Mouse (Mus musculus): ENCODE data around the gene Slc16a12.

DNA sequence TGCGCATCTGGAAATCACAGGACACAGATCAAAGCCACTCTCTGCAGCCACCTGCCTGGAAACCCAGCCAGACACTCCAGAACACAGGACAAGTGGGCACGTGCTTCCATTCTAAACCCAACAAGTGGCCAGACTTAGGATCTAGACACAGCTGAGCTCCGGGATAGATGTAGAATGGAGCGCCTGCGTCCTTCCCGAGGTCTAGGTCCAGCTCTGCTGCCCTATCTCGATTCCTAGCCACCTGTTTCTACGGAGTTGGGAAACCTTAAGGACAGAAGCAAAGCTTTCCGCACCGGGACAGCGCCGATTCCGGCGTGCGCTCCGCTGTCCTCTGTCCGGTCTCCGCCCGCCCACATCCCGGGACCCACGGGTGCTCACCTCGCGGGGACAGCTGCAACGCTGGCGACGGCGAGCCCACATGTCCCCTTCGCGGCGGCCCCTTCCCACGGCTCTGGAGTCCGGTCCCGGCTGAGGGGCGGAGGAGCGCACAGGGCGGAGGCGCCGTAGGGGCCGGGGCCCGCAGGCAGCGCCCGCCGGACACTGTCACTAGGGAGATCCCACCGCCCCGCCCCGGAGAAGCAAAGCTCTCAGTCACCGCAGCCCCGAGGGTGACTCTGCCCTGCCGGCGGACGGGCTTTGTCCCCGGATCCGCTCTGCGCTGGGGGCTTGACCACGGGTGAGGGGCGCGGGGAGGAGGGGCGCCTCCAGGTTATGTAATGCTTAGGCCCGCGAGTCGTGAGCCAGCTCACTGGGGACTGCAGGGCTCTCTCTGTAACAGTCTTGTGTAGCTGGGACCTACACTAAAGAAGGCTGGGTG lies at the start of gene Slc16a12:
- no peak for TF ChIP-seq CTCF (IDR thresholded peaks at IDR 0.05; ENCODE audit: low read depth, low read length)
- no peak for TF ChIP-seq POLR2A (IDR thresholded peaks at IDR 0.05; ENCODE audit: insufficient read depth, low read length)
- TF ChIP-seq EP300 (IDR thresholded peaks at IDR 0.05; ENCODE audit: insufficient read depth, low read depth, low read length) = no peak

Measured in ES-Bruce4 (cell line).